Mouse (Mus musculus): ENCODE data around the gene Frmd4b. TPM values are rescaled to one million over a fixed set of nuclear protein-coding genes. Genes with fewer than 3 reads are reported as not detected.

The Frmd4b gene
- 13.5 and 13.8 TPM in 2 replicates for total RNA-seq (2017)

DNA sequence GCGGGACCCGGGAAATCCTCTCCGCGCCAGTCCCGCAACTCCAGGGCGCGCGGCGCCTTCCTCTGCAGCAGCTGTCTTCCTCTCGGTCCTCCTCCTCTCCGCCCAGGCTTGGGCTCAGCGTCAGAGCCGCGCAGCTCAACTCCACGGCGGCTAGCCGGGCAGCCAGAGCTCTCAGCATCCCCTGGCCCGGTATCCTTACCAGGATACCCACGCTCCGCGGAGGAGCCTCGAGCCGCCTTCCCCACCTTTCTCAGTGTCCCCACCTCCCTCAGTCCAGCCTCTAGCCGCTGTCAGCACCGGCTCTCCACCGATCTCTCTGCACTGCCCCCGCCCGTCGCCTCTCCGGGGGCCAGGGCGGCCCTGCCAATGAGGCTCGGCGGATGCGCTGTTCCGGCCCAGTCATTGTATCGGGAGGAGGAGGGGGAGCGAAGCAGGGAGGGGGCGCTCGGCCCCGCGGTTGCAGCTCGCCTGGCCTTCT lies at the start of gene Frmd4b:
Gene Frmd4b, minus strand, starts transcription at position 276 of the 478 bp plus-strand sequence.
- peak; percentile 46 to 55 for ATAC-seq (replicated peaks in 1 of 2; ENCODE audit: insufficient read depth in 1 of 2, low FRiP score in 2 of 2, low TSS enrichment in 1 of 2, low read depth in 1 of 2, poor library complexity in 2 of 2, severe bottlenecking in 2 of 2)

DNA sequence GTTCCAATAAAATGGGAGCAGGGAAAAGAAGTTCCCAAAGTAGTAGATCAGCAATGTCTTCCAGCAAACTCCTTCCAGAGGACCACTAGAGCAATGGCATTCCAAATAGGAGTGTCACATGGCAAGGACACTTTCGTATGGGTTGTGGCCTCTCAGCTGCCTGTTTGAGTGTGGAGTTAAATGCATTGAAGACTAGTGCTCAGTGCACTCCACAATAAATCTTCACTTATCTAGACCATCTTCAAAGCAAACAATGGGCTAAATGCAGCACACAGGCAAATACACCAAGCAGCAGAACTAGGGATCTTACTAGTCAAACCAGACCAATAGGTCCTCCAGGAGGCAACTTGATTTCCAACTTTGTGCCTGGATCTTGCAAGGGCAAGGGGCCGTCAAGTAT lies 49.1 kb upstream of the Frmd4b start:
- ATAC-seq (replicated peaks in 1 of 2; ENCODE audit: insufficient read depth in 1 of 2, low FRiP score in 2 of 2, low TSS enrichment in 1 of 2, low read depth in 1 of 2, poor library complexity in 2 of 2, severe bottlenecking in 2 of 2), result no peak

DNA sequence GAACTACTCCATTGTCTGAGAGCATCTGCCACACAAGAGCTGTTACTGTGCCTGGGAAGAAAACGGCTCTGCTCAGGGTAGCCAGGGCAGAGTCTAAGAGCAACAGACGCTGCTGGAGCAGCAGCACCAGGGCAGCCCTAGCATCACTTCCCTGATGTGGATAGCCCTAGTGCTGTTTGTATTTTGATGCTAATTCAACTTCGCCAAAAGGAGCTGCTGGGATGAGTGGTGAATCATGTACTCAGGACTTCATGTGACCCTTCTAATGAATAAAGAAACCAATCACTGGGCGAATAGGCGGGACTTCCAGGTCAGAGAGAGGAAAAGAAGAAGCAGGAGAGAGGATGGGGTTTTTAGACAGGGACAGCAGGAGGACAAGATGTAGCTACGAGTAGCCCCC lies 41.6 kb upstream of the Frmd4b start:
- no peak for ATAC-seq (replicated peaks in 1 of 2; ENCODE audit: insufficient read depth in 1 of 2, low FRiP score in 2 of 2, low TSS enrichment in 1 of 2, low read depth in 1 of 2, poor library complexity in 2 of 2, severe bottlenecking in 2 of 2)

GRCm38 (mm10) chr6:97655986-97656385 lies 38.6 kb upstream of the Frmd4b start:
- ATAC-seq (replicated peaks in 1 of 2; ENCODE audit: insufficient read depth in 1 of 2, low FRiP score in 2 of 2, low TSS enrichment in 1 of 2, low read depth in 1 of 2, poor library complexity in 2 of 2, severe bottlenecking in 2 of 2), result no peak

GRCm38 (mm10) chr6:97647501-97647900 lies 30.2 kb upstream of the Frmd4b start:
- ATAC-seq (replicated peaks in 1 of 2; ENCODE audit: insufficient read depth in 1 of 2, low FRiP score in 2 of 2, low TSS enrichment in 1 of 2, low read depth in 1 of 2, poor library complexity in 2 of 2, severe bottlenecking in 2 of 2), result no peak

DNA sequence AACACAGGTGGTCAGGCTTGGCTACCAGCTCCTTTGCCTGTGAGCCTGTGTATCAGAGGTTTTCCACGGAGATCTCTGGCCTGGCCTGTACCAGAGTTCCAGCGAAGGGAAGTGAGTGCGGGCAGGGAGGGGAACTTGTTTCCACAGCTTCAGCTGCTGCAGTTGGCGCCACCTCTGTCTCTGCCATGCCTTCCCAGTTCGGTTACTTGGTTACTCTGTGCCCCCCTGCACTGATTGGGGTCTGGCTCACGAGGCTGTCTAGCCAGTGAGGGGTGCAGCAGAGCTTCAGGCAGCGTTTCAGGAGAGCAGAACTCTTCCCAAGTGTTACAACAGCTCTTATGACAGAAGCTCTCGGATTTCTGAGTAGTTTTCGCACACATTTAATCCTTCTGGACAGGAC lies 6.0 kb upstream of the Frmd4b start:
- no peak for ATAC-seq (replicated peaks in 1 of 2; ENCODE audit: insufficient read depth in 1 of 2, low FRiP score in 2 of 2, low TSS enrichment in 1 of 2, low read depth in 1 of 2, poor library complexity in 2 of 2, severe bottlenecking in 2 of 2)

- ATAC-seq (replicated peaks in 1 of 2; ENCODE audit: insufficient read depth in 1 of 2, low FRiP score in 2 of 2, low TSS enrichment in 1 of 2, low read depth in 1 of 2, poor library complexity in 2 of 2, severe bottlenecking in 2 of 2), result no peak
These were observed 4.9 kb upstream of the Frmd4b start for GRCm38 (mm10) chr6:97622236-97622635.

DNA sequence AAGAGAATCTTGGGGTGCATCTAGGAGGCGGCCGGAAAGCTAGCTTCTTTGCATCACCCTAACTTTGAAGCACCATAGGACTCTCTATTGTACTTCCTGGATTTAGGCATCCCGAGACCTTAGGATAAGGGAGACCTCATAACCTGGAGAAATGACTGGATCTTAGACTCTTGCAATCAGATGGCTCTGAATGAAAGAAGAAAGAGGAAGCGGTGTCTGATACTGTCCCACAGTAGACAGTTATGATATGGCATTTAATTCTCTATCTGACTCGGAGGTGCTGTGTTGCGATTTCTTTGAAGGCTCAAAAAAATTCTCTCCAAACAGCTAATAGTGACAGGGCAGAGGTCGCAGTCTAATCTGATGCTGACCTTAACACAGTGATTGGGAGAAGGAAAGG lies 433 bp upstream of the Frmd4b start:
- ATAC-seq (replicated peaks in 1 of 2; ENCODE audit: insufficient read depth in 1 of 2, low FRiP score in 2 of 2, low TSS enrichment in 1 of 2, low read depth in 1 of 2, poor library complexity in 2 of 2, severe bottlenecking in 2 of 2), result peak; percentile 29 to 30; a peak in 1 of 4 replicates

DNA sequence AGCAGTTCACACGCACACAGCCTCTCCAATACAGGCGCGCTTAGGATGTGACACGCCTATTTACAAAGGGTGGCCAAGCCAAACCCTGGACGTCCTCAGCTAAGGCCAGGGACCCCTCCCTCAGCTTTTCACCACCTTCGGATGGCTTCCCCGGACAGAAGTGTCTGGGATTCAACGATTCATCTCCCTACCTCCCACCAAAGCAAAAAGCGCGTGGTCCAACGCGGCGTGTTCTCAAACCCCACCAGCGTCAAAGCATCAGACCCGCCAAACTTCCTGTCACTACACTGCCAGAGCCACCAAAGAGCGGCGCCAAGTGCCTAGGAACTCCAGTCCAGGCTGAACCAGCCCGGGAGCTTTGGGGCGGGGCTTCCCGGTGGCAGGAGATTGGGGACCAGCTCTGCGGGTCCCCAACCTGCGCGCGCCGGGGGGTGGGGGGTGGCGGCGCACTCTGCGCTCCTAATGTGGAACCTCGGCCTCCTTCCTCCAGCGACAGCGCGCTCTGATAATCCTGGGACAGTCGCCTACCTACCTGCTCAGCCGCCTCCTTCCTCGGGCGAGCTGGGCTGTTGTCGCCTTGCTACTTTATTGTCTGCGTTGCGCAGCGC lies 579 bp downstream of the Frmd4b start:
- ATAC-seq (replicated peaks in 1 of 2; ENCODE audit: insufficient read depth in 1 of 2, low FRiP score in 2 of 2, low TSS enrichment in 1 of 2, low read depth in 1 of 2, poor library complexity in 2 of 2, severe bottlenecking in 2 of 2), result peak; percentile 26 to 50; a peak in 2 of 4 replicates

GRCm38 (mm10) chr6:97615901-97616461 lies 1.4 kb downstream of the Frmd4b start:
- ATAC-seq (replicated peaks in 1 of 2; ENCODE audit: insufficient read depth in 1 of 2, low FRiP score in 2 of 2, low TSS enrichment in 1 of 2, low read depth in 1 of 2, poor library complexity in 2 of 2, severe bottlenecking in 2 of 2), result no peak

GRCm38 (mm10) chr6:97614179-97614578 lies 3.2 kb downstream of the Frmd4b start:
- no peak for ATAC-seq (replicated peaks in 1 of 2; ENCODE audit: insufficient read depth in 1 of 2, low FRiP score in 2 of 2, low TSS enrichment in 1 of 2, low read depth in 1 of 2, poor library complexity in 2 of 2, severe bottlenecking in 2 of 2)

DNA sequence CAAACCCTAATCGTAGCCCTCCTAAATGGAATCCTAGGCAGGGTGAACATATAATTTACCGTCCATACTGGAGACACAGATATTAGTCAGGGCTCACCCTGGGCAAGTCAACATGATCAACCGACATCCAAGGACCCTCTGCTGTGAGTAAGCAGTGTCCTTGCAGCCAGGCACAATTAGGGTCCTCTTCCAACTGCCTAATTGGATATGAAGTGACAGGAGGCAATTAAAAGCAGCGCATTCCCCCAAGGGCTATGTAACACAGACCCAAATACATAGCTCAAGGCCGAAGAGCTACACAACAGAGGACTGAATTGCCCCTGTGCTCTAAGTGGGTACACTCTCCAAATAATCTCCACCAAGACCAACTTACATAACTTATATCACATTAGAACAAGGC lies 4.5 kb downstream of the Frmd4b start:
- no peak for ATAC-seq (replicated peaks in 1 of 2; ENCODE audit: insufficient read depth in 1 of 2, low FRiP score in 2 of 2, low TSS enrichment in 1 of 2, low read depth in 1 of 2, poor library complexity in 2 of 2, severe bottlenecking in 2 of 2)

- ATAC-seq (replicated peaks in 1 of 2; ENCODE audit: insufficient read depth in 1 of 2, low FRiP score in 2 of 2, low TSS enrichment in 1 of 2, low read depth in 1 of 2, poor library complexity in 2 of 2, severe bottlenecking in 2 of 2), result no peak
These were observed 7.3 kb downstream of the Frmd4b start for GRCm38 (mm10) chr6:97610051-97610450.

DNA sequence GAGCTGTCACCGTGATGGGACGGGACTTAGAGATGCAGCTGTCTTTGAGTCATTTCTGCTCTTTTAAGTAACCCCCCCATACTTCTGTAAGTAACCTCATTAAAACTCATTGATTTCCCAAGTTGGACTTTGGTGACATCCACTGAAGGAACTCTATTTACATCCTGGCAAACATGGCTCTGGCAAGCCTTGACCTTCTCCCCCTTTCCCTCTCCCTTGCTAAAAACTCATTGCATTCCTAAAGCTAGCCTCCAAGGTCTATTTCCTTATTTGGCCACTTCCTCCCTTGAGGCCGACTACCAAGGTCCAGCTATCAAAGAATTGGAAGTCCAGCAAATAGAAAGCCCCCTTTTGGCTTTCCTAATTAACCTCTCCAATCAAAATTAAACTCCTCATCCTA lies 9.7 kb downstream of the Frmd4b start:
- no peak for ATAC-seq (replicated peaks in 1 of 2; ENCODE audit: insufficient read depth in 1 of 2, low FRiP score in 2 of 2, low TSS enrichment in 1 of 2, low read depth in 1 of 2, poor library complexity in 2 of 2, severe bottlenecking in 2 of 2)

- no peak for ATAC-seq (replicated peaks in 1 of 2; ENCODE audit: insufficient read depth in 1 of 2, low FRiP score in 2 of 2, low TSS enrichment in 1 of 2, low read depth in 1 of 2, poor library complexity in 2 of 2, severe bottlenecking in 2 of 2)
These were observed 22.1 kb downstream of the Frmd4b start for GRCm38 (mm10) chr6:97595218-97595617.

DNA sequence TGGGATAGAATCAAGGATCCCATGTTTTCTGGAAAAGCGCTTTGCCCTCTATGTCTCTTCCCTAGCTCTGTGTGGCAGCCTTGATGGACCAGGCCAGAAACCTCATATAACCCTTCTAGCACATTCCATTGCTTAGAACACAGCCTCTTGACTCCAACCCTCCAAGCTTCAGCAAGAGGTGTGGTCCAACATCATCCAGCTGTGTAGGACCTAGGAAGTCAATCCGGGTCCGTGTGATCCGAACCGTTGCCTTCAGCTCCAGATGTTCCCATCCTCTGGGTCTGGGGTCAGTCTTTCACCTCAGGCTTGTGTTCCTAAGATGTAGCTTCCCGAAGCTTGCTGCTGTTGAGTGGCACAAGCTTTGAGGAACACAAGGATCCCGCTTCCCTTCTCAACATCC lies 22.8 kb downstream of the Frmd4b start:
- ATAC-seq (replicated peaks in 1 of 2; ENCODE audit: insufficient read depth in 1 of 2, low FRiP score in 2 of 2, low TSS enrichment in 1 of 2, low read depth in 1 of 2, poor library complexity in 2 of 2, severe bottlenecking in 2 of 2), result no peak

DNA sequence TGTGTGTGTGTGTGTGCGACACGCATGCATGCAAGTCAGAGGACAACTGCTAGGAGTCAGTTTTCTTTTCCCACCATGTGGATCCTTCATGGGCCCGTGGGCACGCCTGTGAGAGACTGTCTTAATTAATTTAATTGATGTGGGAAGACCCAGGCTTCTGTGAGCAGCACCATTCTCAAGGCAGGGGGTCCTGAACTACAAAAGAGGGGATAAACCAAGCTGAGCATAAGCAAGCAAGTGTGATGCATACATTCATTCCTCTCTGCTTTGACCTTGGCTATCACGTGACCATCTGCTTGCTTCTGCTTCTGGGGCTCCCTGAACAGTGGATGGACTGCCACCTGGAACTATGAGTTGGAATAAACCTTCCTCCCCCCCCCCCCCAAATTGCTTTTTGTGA lies 27.1 kb downstream of the Frmd4b start:
- ATAC-seq (replicated peaks in 1 of 2; ENCODE audit: insufficient read depth in 1 of 2, low FRiP score in 2 of 2, low TSS enrichment in 1 of 2, low read depth in 1 of 2, poor library complexity in 2 of 2, severe bottlenecking in 2 of 2), result no peak

GRCm38 (mm10) chr6:97589581-97589980 lies 27.8 kb downstream of the Frmd4b start:
- ATAC-seq (replicated peaks in 1 of 2; ENCODE audit: insufficient read depth in 1 of 2, low FRiP score in 2 of 2, low TSS enrichment in 1 of 2, low read depth in 1 of 2, poor library complexity in 2 of 2, severe bottlenecking in 2 of 2), result no peak

DNA sequence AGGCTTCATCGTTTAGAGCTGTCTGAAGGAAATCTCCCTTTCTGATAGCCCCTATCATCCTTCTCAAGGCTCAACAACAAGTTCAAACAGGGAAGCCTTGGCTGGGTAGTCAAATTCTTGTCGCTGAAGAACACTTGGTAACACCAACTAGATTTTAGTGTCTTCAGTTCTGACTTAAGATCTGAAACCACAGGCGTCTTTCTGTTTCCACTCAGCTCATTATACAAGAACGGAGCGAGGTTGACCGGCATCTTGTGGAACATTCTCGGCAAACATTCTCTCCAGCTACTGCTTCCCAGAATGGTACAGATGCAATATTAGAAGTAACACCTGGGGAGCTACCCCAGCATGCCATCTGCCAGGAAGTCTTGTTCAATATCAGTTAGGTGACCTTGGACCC lies 28.3 kb downstream of the Frmd4b start:
- no peak for ATAC-seq (replicated peaks in 1 of 2; ENCODE audit: insufficient read depth in 1 of 2, low FRiP score in 2 of 2, low TSS enrichment in 1 of 2, low read depth in 1 of 2, poor library complexity in 2 of 2, severe bottlenecking in 2 of 2)

All from hematopoietic stem cell, adult 5-6 weeks (primary cell).